13 mouse cellular contexts compared by ENCODE assay signal in the genomic region with DNA sequence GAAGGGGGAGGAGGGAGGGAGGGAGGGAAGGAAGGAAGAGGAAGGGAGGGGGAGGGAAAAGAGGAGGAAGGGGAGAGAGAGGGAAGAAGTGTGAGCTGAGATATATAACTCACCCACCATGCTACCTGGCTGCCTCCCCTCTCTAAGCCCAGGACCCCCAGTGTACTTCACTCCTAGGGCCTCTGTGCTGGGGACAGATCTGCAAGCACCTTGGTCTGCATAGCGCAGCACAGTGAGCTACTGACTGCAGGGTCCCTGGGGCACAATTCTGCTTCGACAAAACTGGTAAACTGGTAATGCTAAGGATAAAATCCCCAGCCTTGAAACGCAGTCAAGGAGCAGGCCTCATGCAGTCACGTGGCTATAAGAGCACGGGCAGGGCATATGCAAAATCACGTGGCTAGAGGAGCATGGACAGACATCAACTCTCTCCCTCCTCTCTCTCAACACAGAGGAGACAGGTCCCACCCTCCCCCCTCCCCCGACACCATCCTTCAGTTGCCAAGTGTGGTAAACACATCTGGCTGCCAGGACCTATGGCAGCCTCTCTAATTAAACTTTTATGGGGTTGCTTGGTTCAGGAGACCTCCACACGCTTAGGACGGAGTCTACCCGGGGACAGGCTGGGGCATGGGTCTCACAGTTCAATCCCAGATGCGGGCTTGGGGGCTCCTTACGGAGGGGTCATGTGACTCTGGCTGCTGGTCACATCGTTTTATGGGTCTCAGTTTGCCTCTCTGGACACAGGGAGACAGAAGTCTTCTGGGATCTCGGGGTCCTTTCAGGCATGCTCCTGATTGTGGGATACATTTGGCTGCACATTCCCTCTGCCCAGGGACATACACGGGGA. TPM values are rescaled to one million over a fixed set of nuclear protein-coding genes. Genes with fewer than 3 reads are reported as not detected.
DNase-seq lines count a peak whose midpoint lies in the region; ATAC-seq and TF ChIP-seq lines count a peak whose summit lies in the region.
"Had no signal": no experiment of that assay in that cellular context is flagged by ENCODE, and none has a peak within 500 bp of the region (broad histone marks: within the 10 kb centered on the region; RNA-seq: fewer than 3 reads in every experiment).

No protein-coding gene starts in this region.

- no peak overlapping the region for H3K4me2 ChIP-seq in heart, embryonic 12.5 days
- peak overlapping the region; percentile 58 for H3K4me2 ChIP-seq in liver, embryonic 12.5 days
- no peak overlapping the region for H3K4me2 ChIP-seq in liver, postnatal 0 days (ENCODE audit: low read depth, low read length)
- 0 out of 2 replicates have a peak overlapping the region, but pooled peaks have one; percentile 9 for H3K4me2 ChIP-seq in embryonic facial prominence, embryonic 12.5 days (replicated peaks)
- peak overlapping the region; percentile 38 for H3K4me2 ChIP-seq in limb, embryonic 13.5 days (replicated peaks)

- H3K36me3 ChIP-seq in heart, embryonic 12.5 days: peaks cover 5% of the 10 kb centered on the region; the same call in 1 of the 2 replicates
- H3K36me3 ChIP-seq in liver, embryonic 12.5 days: no peaks in the 10 kb centered on the region
- H3K36me3 ChIP-seq in liver, postnatal 0 days (replicated peaks; ENCODE audit: insufficient read depth, low read length): no peaks in the 10 kb centered on the region
- no peaks in the 10 kb centered on the region for H3K36me3 ChIP-seq in embryonic facial prominence, embryonic 12.5 days
- H3K36me3 ChIP-seq in limb, embryonic 13.5 days: no peaks in the 10 kb centered on the region

- H3K27me3 ChIP-seq in heart, embryonic 12.5 days (replicated peaks): no peaks in the 10 kb centered on the region
- H3K27me3 ChIP-seq in liver, embryonic 12.5 days (replicated peaks): no peaks in the 10 kb centered on the region
- no peaks in the 10 kb centered on the region for H3K27me3 ChIP-seq in liver, postnatal 0 days (ENCODE audit: insufficient read depth, low read length)
- no peaks in the 10 kb centered on the region for H3K27me3 ChIP-seq in embryonic facial prominence, embryonic 12.5 days
- no peaks in the 10 kb centered on the region for H3K27me3 ChIP-seq in limb, embryonic 13.5 days

- no peak overlapping the region for H3K9ac ChIP-seq in heart, embryonic 12.5 days
- no peak overlapping the region for H3K9ac ChIP-seq in liver, embryonic 12.5 days
- no peak overlapping the region for H3K9ac ChIP-seq in liver, postnatal 0 days (replicated peaks)
- H3K9ac ChIP-seq in embryonic facial prominence, embryonic 12.5 days: peak overlapping the region; percentile 15; the same call in 1 of the 2 replicates
- H3K9ac ChIP-seq in limb, embryonic 13.5 days: no peak overlapping the region

- no peak overlapping the region for H3K4me3 ChIP-seq in heart, embryonic 12.5 days
- no peak overlapping the region for H3K4me3 ChIP-seq in liver, embryonic 12.5 days
- H3K4me3 ChIP-seq in liver, postnatal 0 days (ENCODE audit: low read depth, low read length): no peak overlapping the region
- H3K4me3 ChIP-seq in embryonic facial prominence, embryonic 12.5 days: no peak overlapping the region
- H3K4me3 ChIP-seq in limb, embryonic 13.5 days: no peak overlapping the region

- no peak for ATAC-seq in heart, embryonic 12.5 days (ENCODE audit: insufficient number of reproducible peaks, low FRiP score)
- no peak for ATAC-seq in liver, embryonic 12.5 days
- no peak for ATAC-seq in liver, postnatal 0 days
- no peak for ATAC-seq in embryonic facial prominence, embryonic 12.5 days (ENCODE audit: insufficient number of reproducible peaks, insufficient read depth, low FRiP score, low TSS enrichment)
- peak; percentile 75 for ATAC-seq in limb, embryonic 13.5 days (ENCODE audit: low FRiP score, low read depth)

- H3K4me1 ChIP-seq in heart, embryonic 12.5 days (replicated peaks): peaks cover 81% of the 10 kb centered on the region
- peaks cover 58% of the 10 kb centered on the region for H3K4me1 ChIP-seq in liver, embryonic 12.5 days
- peaks cover 35% of the 10 kb centered on the region for H3K4me1 ChIP-seq in liver, postnatal 0 days (ENCODE audit: insufficient read depth)
- H3K4me1 ChIP-seq in embryonic facial prominence, embryonic 12.5 days: peaks cover 41% of the 10 kb centered on the region
- H3K4me1 ChIP-seq in limb, embryonic 13.5 days: peaks cover 59% of the 10 kb centered on the region

- no peak for TF ChIP-seq EP300 in liver, postnatal 0 days (IDR thresholded peaks at IDR 0.05; ENCODE audit: low read depth)

- TF ChIP-seq CTCF in liver, postnatal 0 days (IDR thresholded peaks at IDR 0.05; ENCODE audit: low read depth): no peak

- WGBS in heart, embryonic 12.5 days: 33% methylated on average over 15 of the region's 15 CpGs
- WGBS in liver, embryonic 12.5 days (ENCODE audit: insufficient replicate concordance): 38% methylated on average over 15 of the region's 15 CpGs
- WGBS in liver, postnatal 0 days (ENCODE audit: insufficient replicate concordance): 42% methylated on average over 15 of the region's 15 CpGs
- WGBS in embryonic facial prominence, embryonic 12.5 days: 25% methylated on average over 15 of the region's 15 CpGs
- WGBS in limb, embryonic 13.5 days: 3% methylated on average over 15 of the region's 15 CpGs

- H3K9me3 ChIP-seq in heart, embryonic 12.5 days (replicated peaks): no peaks in the 10 kb centered on the region
- H3K9me3 ChIP-seq in liver, embryonic 12.5 days (replicated peaks): no peaks in the 10 kb centered on the region
- no peaks in the 10 kb centered on the region for H3K9me3 ChIP-seq in liver, postnatal 0 days (ENCODE audit: low read length)
- no peaks in the 10 kb centered on the region for H3K9me3 ChIP-seq in embryonic facial prominence, embryonic 12.5 days
- H3K9me3 ChIP-seq in limb, embryonic 13.5 days: no peaks in the 10 kb centered on the region

- H3K27ac ChIP-seq in heart, embryonic 12.5 days (ENCODE audit: poor library complexity, severe bottlenecking): peak overlapping the region; percentile 37
- H3K27ac ChIP-seq in liver, embryonic 12.5 days: no peak overlapping the region
- no peak overlapping the region for H3K27ac ChIP-seq in liver, postnatal 0 days (ENCODE audit: low read depth)
- H3K27ac ChIP-seq in embryonic facial prominence, embryonic 12.5 days: peak overlapping the region; percentile 72
- H3K27ac ChIP-seq in limb, embryonic 13.5 days: peak overlapping the region; percentile 76

- DNase-seq in heart, adult 11 months: no peak
- no peak for DNase-seq in liver, postnatal 0 days
- no peak for DNase-seq in natural killer cell, adult 2 months (ENCODE audit: low spot score in 2 of 2)
- DNase-seq in spleen, postnatal 36 days (ENCODE audit: low spot score in 2 of 2): no peak
- DNase-seq: kidney, adult 11 months; lung, postnatal 10 days; thymus, postnatal 4 days had no signal

RNA-seq across cellular contexts. Expression of gene Crybb3, which starts 39.6 kb away (rescaled TPM):
- 1.4 and 1.5 TPM in 2 replicates for polyA plus RNA-seq in heart, embryonic 12.5 days (2016; fragmentation: Nextera tagmentation; extraction: Ambion mirVana)
- not detected in 2 replicates for polyA plus RNA-seq in liver, embryonic 12.5 days (2016; fragmentation: Nextera tagmentation; extraction: Ambion mirVana)
- polyA plus RNA-seq in liver, postnatal 0 days (2015; fragmentation: Nextera tagmentation; extraction: Ambion mirVana): 0.15 TPM in 1 of 2 replicates, not detected in the other
- 34.0 and 84.1 TPM in 2 replicates for polyA plus RNA-seq in embryonic facial prominence, embryonic 12.5 days (2016; fragmentation: Nextera tagmentation; extraction: Ambion mirVana)
- polyA plus RNA-seq in limb, embryonic 13.5 days (2015; fragmentation: Nextera tagmentation; extraction: Ambion mirVana): 0.89 and 1.6 TPM in 2 replicates

RNA-seq across cellular contexts. Expression of gene Crybb2, which starts 51.0 kb away (rescaled TPM):
- polyA plus RNA-seq in heart, embryonic 12.5 days (2016; fragmentation: Nextera tagmentation; extraction: Ambion mirVana): not detected in 2 replicates
- not detected in 2 replicates for polyA plus RNA-seq in liver, embryonic 12.5 days (2016; fragmentation: Nextera tagmentation; extraction: Ambion mirVana)
- polyA plus RNA-seq in liver, postnatal 0 days (2015; fragmentation: Nextera tagmentation; extraction: Ambion mirVana): not detected in 2 replicates
- polyA plus RNA-seq in embryonic facial prominence, embryonic 12.5 days (2016; fragmentation: Nextera tagmentation; extraction: Ambion mirVana): not detected in 2 replicates
- not detected in 2 replicates for polyA plus RNA-seq in limb, embryonic 13.5 days (2015; fragmentation: Nextera tagmentation; extraction: Ambion mirVana)
- polyA plus RNA-seq: cortical plate, adult 2 months; neural tube, embryonic 14.5 days had no signal

Comparison
In these comparisons a context has a peak if more than half of its experiments do, and no peak if none do; other contexts are left out.
1. H3K4me2 ChIP-seq: peak in liver, embryonic 12.5 days (single experiment), embryonic facial prominence, embryonic 12.5 days (single experiment) and limb, embryonic 13.5 days (single experiment); none in heart, embryonic 12.5 days (single experiment) and liver, postnatal 0 days (single experiment).
2. H3K27ac ChIP-seq: peak in heart, embryonic 12.5 days (single experiment), embryonic facial prominence, embryonic 12.5 days (single experiment) and limb, embryonic 13.5 days (single experiment); none in liver, embryonic 12.5 days (single experiment) and liver, postnatal 0 days (single experiment).
3. RNA of gene Crybb3, which starts 39.6 kb away (polyA plus RNA-seq): 34.0 to 84.1 TPM in embryonic facial prominence, embryonic 12.5 days; 1.4 to 1.5 TPM in heart, embryonic 12.5 days, 0.89 to 1.6 TPM in limb, embryonic 13.5 days, 0.15 TPM in liver, postnatal 0 days and not detected in liver, embryonic 12.5 days; every median in the first group is over 10 times any median in the second.